Mouse (Mus musculus) CH12.LX (cell line): ENCODE data around the gene Gtdc1.

ENCODE experiments used
- CTCF ChIP-seq, 2 experiments: IDR thresholded peaks in 1 of 2; conservative IDR thresholded peaks in 1 of 2; 2 replicates each; pipeline ENCODE4 v1.5.1; 2011 to 2012; ENCODE audit warnings: low read depth in 2 of 2, low read length in 2 of 2, improper control_type of control experiment in 1 of 2, inconsistent platforms in 1 of 2, mild to moderate bottlenecking in 1 of 2, moderate library complexity in 1 of 2
- GABPA ChIP-seq: IDR thresholded peaks from 2 replicates; pipeline ENCODE4 v1.6.1; 2012; ENCODE audit warnings: low read depth, low read length, improper control_type of control experiment, inconsistent platforms; ENCODE audit not compliant: insufficient replicate concordance
- NRF1 ChIP-seq: IDR thresholded peaks from 2 replicates; pipeline ENCODE4 v1.6.1; 2014; ENCODE audit warnings: low read depth, mild to moderate bottlenecking, inconsistent platforms, low read length, improper control_type of control experiment, moderate library complexity
- POLR2A ChIP-seq: IDR thresholded peaks from 2 replicates; pipeline ENCODE4 v1.6.1; 2011; ENCODE audit warnings: low read depth, mild to moderate bottlenecking, improper control_type of control experiment, low read length
- SIN3A ChIP-seq: IDR thresholded peaks from 2 replicates; pipeline ENCODE4 v1.6.1; 2012; ENCODE audit warnings: low read length, improper control_type of control experiment, inconsistent platforms
- TBP ChIP-seq: conservative IDR thresholded peaks from 2 replicates; pipeline ENCODE4 v1.6.1; 2011; ENCODE audit warnings: low read depth, low read length, improper control_type of control experiment
- ZKSCAN1 ChIP-seq: IDR thresholded peaks from 2 replicates; pipeline ENCODE4 v1.6.1; 2012; ENCODE audit warnings: low read depth, inconsistent platforms, low read length, improper control_type of control experiment, borderline replicate concordance

GRCm38 (mm10) chr2:44583491-44583890, 344.0 kb downstream of the Gtdc1 start:
- TF ChIP-seq POLR2A (no peak), SIN3A (no peak), CTCF (conservative IDR thresholded peaks at IDR 0.05 in 1 of 2, IDR thresholded peaks at IDR 0.05 in 1 of 2; ENCODE audit: low read depth in 2 of 2, low read length in 2 of 2) (no peak), ZKSCAN1 (no peak), NRF1 (no peak), TBP (no peak), GABPA (no peak)
